Mouse (Mus musculus): ENCODE results near the gene Arl5b. TPM values are rescaled to one million over a fixed set of nuclear protein-coding genes. Genes with fewer than 3 reads are reported as not detected.
A peak's percentile ranks its signal among the peaks of the same experiment; 100 is the strongest.

Gene Arl5b
- polyA plus RNA-seq, 1 experiment from 2014 or later, result 61.7 TPM

GRCm38 (mm10) chr2:15055741-15056151 lies 6.6 kb downstream of the Arl5b start:
- under 1% methylated on average over 15 of the region's 15 CpGs for WGBS
- peaks cover 13% of the 10 kb centered on the region for H3K4me1 ChIP-seq (ENCODE audit: control insufficient read depth, insufficient read depth, low read length)
- no peaks in the 10 kb centered on the region for H3K27me3 ChIP-seq (ENCODE audit: control insufficient read depth, insufficient read depth, low read length)
- peak overlapping the region; percentile 89 for H3K4me3 ChIP-seq (ENCODE audit: low read depth, low read length)
- DNase-seq (ENCODE audit: low spot score, missing footprints) (peak; percentile 95), ATAC-seq (ENCODE audit: low FRiP score) (no peak)
- H3K36me3 ChIP-seq (ENCODE audit: control insufficient read depth, insufficient read depth, low read length), result no peaks in the 10 kb centered on the region
- peak overlapping the region; percentile 92 for H3K27ac ChIP-seq (ENCODE audit: low read depth, low read length)
- H3K9ac ChIP-seq (ENCODE audit: low read length), result peak overlapping the region; percentile 98
- peak overlapping the region; percentile 59 for H3K4me2 ChIP-seq
- no peaks in the 10 kb centered on the region for H3K9me3 ChIP-seq (ENCODE audit: control insufficient read depth, low read length)

DNA sequence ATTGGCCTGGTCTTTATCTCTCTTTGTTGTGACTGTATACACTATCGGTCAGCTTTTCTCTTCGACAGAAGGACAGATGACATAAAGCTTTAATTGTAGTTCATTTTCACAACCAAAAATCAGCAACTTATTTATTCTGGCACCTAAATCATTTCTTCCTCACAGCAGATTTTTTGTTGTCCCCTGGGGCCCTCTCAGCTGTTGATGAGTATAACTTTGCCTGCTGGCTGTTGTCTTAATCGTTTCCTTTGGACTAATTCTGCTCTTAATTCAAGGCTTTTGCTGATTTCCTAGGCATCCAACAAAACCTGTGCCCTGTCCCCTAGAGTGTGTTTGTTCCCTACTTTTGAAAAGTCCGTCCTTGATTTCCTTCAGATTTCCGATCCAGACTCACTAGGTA lies 9.0 kb downstream of the Arl5b start:
- no peaks in the 10 kb centered on the region for H3K9me3 ChIP-seq (ENCODE audit: control insufficient read depth, low read length)
- WGBS, result 88% methylated on average over 5 of the region's 5 CpGs
- H3K4me1 ChIP-seq (ENCODE audit: control insufficient read depth, insufficient read depth, low read length), result peaks cover 13% of the 10 kb centered on the region
- DNase-seq (ENCODE audit: low spot score, missing footprints), result no peak
- no peaks in the 10 kb centered on the region for H3K36me3 ChIP-seq (ENCODE audit: control insufficient read depth, insufficient read depth, low read length)
- no peaks in the 10 kb centered on the region for H3K27me3 ChIP-seq (ENCODE audit: control insufficient read depth, insufficient read depth, low read length)
- no peak for ATAC-seq (ENCODE audit: low FRiP score)
- no peak overlapping the region for H3K27ac ChIP-seq (ENCODE audit: low read depth, low read length)
- H3K4me3 ChIP-seq (ENCODE audit: low read depth, low read length), result no peak overlapping the region
- H3K9ac ChIP-seq (ENCODE audit: low read length), result no peak overlapping the region
- H3K4me2 ChIP-seq, result no peak overlapping the region

DNA sequence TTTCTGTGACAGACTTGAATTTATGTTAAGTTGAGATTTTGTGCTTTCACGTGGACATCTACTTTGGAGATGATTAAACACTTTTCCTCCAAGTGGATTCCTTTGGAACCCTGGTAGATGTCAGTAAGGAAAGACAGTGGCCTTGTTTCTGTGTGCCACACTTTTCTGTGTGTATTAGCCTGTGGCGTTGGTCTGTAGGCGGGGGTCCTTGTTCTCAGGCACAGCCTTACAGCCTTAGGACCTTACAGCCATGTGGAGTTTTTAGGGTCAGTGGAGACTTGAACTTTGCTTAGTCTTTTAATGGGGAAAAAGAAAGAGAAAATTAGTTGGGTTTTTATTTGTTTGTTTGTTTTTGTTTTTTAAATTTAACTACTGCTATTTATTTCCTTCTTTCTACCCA lies 11.7 kb downstream of the Arl5b start:
- no peak overlapping the region for H3K4me2 ChIP-seq
- H3K36me3 ChIP-seq (ENCODE audit: control insufficient read depth, insufficient read depth, low read length), result no peaks in the 10 kb centered on the region
- H3K27ac ChIP-seq (ENCODE audit: low read depth, low read length), result no peak overlapping the region
- peaks cover 10% of the 10 kb centered on the region for H3K4me1 ChIP-seq (ENCODE audit: control insufficient read depth, insufficient read depth, low read length)
- DNase-seq (ENCODE audit: low spot score, missing footprints) (no peak), ATAC-seq (ENCODE audit: low FRiP score) (no peak)
- WGBS, result 94% methylated on average over 3 of the region's 3 CpGs
- H3K9ac ChIP-seq (ENCODE audit: low read length), result no peak overlapping the region
- no peaks in the 10 kb centered on the region for H3K9me3 ChIP-seq (ENCODE audit: control insufficient read depth, low read length)
- no peak overlapping the region for H3K4me3 ChIP-seq (ENCODE audit: low read depth, low read length)
- no peaks in the 10 kb centered on the region for H3K27me3 ChIP-seq (ENCODE audit: control insufficient read depth, insufficient read depth, low read length)

- no peak overlapping the region for H3K4me3 ChIP-seq (ENCODE audit: low read depth, low read length)
- H3K36me3 ChIP-seq (ENCODE audit: control insufficient read depth, insufficient read depth, low read length), result no peaks in the 10 kb centered on the region; the same call in 1 of the 2 replicates
- WGBS, result 91% methylated on average over 1 of the region's 1 CpGs
- no peak for DNase-seq (ENCODE audit: low spot score, missing footprints)
- no peaks in the 10 kb centered on the region for H3K27me3 ChIP-seq (ENCODE audit: control insufficient read depth, insufficient read depth, low read length)
- no peak overlapping the region for H3K4me2 ChIP-seq
- no peak overlapping the region for H3K27ac ChIP-seq (ENCODE audit: low read depth, low read length)
- no peak overlapping the region for H3K9ac ChIP-seq (ENCODE audit: low read length)
- no peaks in the 10 kb centered on the region; the same call in 1 of the 2 replicates for H3K4me1 ChIP-seq (ENCODE audit: control insufficient read depth, insufficient read depth, low read length)
- no peak for ATAC-seq (ENCODE audit: low FRiP score)
- no peaks in the 10 kb centered on the region for H3K9me3 ChIP-seq (ENCODE audit: control insufficient read depth, low read length)
Observed at GRCm38 (mm10) chr2:15063815-15064214, 14.6 kb downstream of the Arl5b start.

DNA sequence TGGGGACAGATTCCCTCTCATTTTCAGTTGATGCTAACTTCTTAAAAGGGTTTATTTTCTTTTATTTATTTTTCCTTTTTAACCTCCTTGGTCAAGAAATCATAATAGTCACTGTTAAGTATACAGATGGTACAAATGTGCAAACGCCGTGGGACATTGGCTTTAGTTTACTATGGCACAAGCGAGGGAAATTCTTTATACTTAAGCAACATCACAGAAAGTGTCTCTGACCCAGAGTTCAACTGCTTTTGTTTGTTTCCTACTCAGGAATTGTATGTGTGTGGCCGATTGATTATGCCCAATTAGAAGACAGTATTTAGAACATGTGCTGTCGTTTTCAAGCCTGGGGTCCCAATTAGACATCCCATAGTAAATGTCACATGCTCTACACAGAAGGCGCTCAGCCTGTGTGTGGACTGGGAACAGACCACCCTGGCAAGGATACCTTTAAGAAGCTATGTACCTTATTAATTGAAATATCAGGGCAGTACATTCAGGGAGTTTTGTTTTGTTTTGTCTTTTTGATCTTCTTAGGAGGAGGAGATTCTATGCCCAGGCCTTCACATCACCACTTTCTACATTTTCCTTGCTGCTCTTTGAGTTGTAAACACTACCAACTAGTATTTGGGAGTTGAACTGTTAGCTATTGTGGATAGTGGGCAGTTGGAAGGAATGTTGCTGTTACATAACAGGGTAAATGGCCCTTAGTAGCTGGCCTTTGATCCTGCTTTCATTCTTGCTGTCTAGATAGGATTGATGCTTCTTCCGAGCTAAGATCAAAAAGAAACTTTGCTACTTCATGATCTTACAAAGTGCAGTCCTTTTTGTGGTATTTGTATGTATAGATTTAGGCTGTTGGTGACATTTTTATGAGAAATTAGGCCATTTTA lies 15.4 kb downstream of the Arl5b start:
- WGBS, result 78% methylated on average over 7 of the region's 7 CpGs
- no peaks in the 10 kb centered on the region; the same call in 1 of the 2 replicates for H3K36me3 ChIP-seq (ENCODE audit: control insufficient read depth, insufficient read depth, low read length)
- ATAC-seq (ENCODE audit: low FRiP score), result no peak

DNA sequence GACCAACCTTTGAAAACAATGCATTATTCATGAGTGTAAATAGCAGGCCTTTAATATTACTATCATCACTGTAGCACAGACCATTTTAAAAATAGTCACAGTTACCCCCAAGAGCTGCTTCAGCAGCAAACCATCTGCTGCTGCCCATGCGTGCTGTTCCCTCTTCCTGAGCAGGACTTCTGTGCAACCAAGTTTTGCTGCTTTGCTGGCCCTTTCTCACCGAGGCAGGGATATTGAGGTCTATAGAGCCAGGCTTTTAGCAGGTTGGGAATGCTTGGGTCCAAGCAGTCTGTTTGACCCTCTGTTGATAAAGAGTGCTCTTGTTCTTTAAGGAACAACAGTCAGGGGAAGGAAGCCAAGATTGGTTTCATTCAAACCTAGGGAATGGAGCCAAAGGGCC lies 16.3 kb downstream of the Arl5b start:
- WGBS, result 89% methylated on average over 2 of the region's 2 CpGs
- Histone ChIP-seq H3K4me1 (ENCODE audit: control insufficient read depth, insufficient read depth, low read length) (no peaks in the 10 kb centered on the region; the same call in 1 of the 2 replicates), H3K4me3 (ENCODE audit: low read depth, low read length) (no peak overlapping the region), H3K9ac (ENCODE audit: low read length) (no peak overlapping the region), H3K4me2 (no peak overlapping the region), H3K27ac (ENCODE audit: low read depth, low read length) (no peak overlapping the region), H3K27me3 (ENCODE audit: control insufficient read depth, insufficient read depth, low read length) (no peaks in the 10 kb centered on the region), H3K36me3 (ENCODE audit: control insufficient read depth, insufficient read depth, low read length) (peaks cover 4% of the 10 kb centered on the region; the same call in 1 of the 2 replicates), H3K9me3 (ENCODE audit: control insufficient read depth, low read length) (no peaks in the 10 kb centered on the region)
- DNase-seq (ENCODE audit: low spot score, missing footprints) (no peak), ATAC-seq (ENCODE audit: low FRiP score) (no peak)

More for the DNA sequence above, 15.4 kb downstream of the Arl5b start:
- no peak overlapping the region for H3K27ac ChIP-seq (ENCODE audit: low read depth, low read length)
- H3K27me3 ChIP-seq (ENCODE audit: control insufficient read depth, insufficient read depth, low read length), result no peaks in the 10 kb centered on the region
- H3K4me3 ChIP-seq (ENCODE audit: low read depth, low read length), result no peak overlapping the region
- no peaks in the 10 kb centered on the region; the same call in 1 of the 2 replicates for H3K4me1 ChIP-seq (ENCODE audit: control insufficient read depth, insufficient read depth, low read length)
- no peaks in the 10 kb centered on the region for H3K9me3 ChIP-seq (ENCODE audit: control insufficient read depth, low read length)
- DNase-seq (ENCODE audit: low spot score, missing footprints), result no peak
- H3K9ac ChIP-seq (ENCODE audit: low read length), result no peak overlapping the region
- no peak overlapping the region for H3K4me2 ChIP-seq

GRCm38 (mm10) chr2:15067091-15067490 lies 17.9 kb downstream of the Arl5b start:
- Histone ChIP-seq H3K4me3 (ENCODE audit: low read depth, low read length) (no peak overlapping the region), H3K9ac (ENCODE audit: low read length) (no peak overlapping the region), H3K4me2 (no peak overlapping the region), H3K36me3 (ENCODE audit: control insufficient read depth, insufficient read depth, low read length) (peaks cover 4% of the 10 kb centered on the region; the same call in 1 of the 2 replicates), H3K27ac (ENCODE audit: low read depth, low read length) (no peak overlapping the region), H3K27me3 (ENCODE audit: control insufficient read depth, insufficient read depth, low read length) (no peaks in the 10 kb centered on the region), H3K4me1 (ENCODE audit: control insufficient read depth, insufficient read depth, low read length) (no peaks in the 10 kb centered on the region; the same call in 1 of the 2 replicates), H3K9me3 (ENCODE audit: control insufficient read depth, low read length) (no peaks in the 10 kb centered on the region)
- DNase-seq (ENCODE audit: low spot score, missing footprints) (no peak), ATAC-seq (ENCODE audit: low FRiP score) (no peak)
- 88% methylated on average over 5 of the region's 5 CpGs for WGBS

GRCm38 (mm10) chr2:15083702-15084101 lies 34.5 kb downstream of the Arl5b start:
- no peaks in the 10 kb centered on the region for H3K27me3 ChIP-seq (ENCODE audit: control insufficient read depth, insufficient read depth, low read length)
- peaks cover 2% of the 10 kb centered on the region; the same call in 1 of the 2 replicates for H3K36me3 ChIP-seq (ENCODE audit: control insufficient read depth, insufficient read depth, low read length)
- no peak overlapping the region for H3K27ac ChIP-seq (ENCODE audit: low read depth, low read length)
- DNase-seq (ENCODE audit: low spot score, missing footprints) (peak; percentile 68), ATAC-seq (ENCODE audit: low FRiP score) (no peak)
- 97% methylated on average over 2 of the region's 2 CpGs for WGBS
- no peak overlapping the region for H3K4me3 ChIP-seq (ENCODE audit: low read depth, low read length)
- H3K9me3 ChIP-seq (ENCODE audit: control insufficient read depth, low read length), result no peaks in the 10 kb centered on the region
- no peaks in the 10 kb centered on the region for H3K4me1 ChIP-seq (ENCODE audit: control insufficient read depth, insufficient read depth, low read length)
- H3K4me2 ChIP-seq, result no peak overlapping the region
- no peak overlapping the region for H3K9ac ChIP-seq (ENCODE audit: low read length)

DNA sequence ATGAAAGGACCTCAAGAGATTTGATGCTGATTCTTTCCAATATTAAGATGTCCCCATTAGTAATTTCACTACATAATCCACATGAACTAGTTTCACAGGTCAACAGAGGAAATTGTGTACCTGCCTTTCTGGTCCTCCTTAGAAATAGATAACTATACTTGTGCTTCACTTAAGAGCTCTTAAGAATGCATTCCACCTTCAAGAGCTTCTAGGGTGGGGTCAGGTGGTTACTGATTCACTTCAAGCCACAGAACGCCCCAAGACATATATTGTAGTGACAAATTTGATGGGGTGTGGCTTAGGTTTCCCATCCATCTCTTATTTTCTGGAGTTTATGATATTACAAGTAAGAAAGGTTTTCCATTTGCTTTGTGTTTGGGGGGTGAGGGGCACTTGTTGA lies 38.1 kb downstream of the Arl5b start:
- Histone ChIP-seq H3K27ac (ENCODE audit: low read depth, low read length) (no peak overlapping the region), H3K4me2 (no peak overlapping the region), H3K9ac (ENCODE audit: low read length) (no peak overlapping the region), H3K4me1 (ENCODE audit: control insufficient read depth, insufficient read depth, low read length) (no peaks in the 10 kb centered on the region), H3K4me3 (ENCODE audit: low read depth, low read length) (no peak overlapping the region), H3K27me3 (ENCODE audit: control insufficient read depth, insufficient read depth, low read length) (no peaks in the 10 kb centered on the region), H3K36me3 (ENCODE audit: control insufficient read depth, insufficient read depth, low read length) (peaks cover 2% of the 10 kb centered on the region; the same call in 1 of the 2 replicates), H3K9me3 (ENCODE audit: control insufficient read depth, low read length) (no peaks in the 10 kb centered on the region)
- DNase-seq (ENCODE audit: low spot score, missing footprints) (peak; percentile 72), ATAC-seq (ENCODE audit: low FRiP score) (no peak)
- WGBS, result 87% methylated on average over 1 of the region's 1 CpGs
